In the genomic region with DNA sequence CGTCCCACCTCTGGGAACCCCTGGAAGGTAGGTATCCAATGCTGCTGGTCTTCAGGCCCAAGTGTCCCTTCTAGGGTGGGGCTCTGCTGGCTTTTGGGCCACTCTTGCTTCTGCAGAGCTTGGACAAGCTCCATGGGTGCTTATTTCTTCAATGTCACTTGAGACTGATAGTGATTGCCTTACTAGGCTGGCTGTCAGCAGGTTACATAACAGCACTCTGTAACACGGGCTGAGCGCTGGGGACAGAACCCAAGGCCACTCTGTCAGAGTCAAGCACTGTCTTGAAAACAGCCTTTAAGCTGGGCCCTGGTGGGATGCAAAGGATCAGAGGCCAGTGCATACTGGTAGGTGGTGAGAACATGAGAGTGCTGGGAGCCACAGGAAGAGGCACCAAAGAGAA, we compare ENCODE assay signal across 20 mouse cellular contexts. TPM values are rescaled to one million over a fixed set of nuclear protein-coding genes. Genes with fewer than 3 reads are reported as not detected.
A peak's percentile ranks its signal among the peaks of the same experiment; 100 is the strongest.
DNase-seq lines count a peak whose midpoint lies in the region; ATAC-seq and TF ChIP-seq lines count a peak whose summit lies in the region.
"Had no signal": no experiment of that assay in that cellular context is flagged by ENCODE, and none has a peak within 500 bp of the region (broad histone marks: within the 10 kb centered on the region; RNA-seq: fewer than 3 reads in every experiment).

No protein-coding gene starts in this region.

- ATAC-seq in forebrain, embryonic 12.5 days (ENCODE audit: low FRiP score): no peak
- ATAC-seq in lung, postnatal 0 days: no peak
- ATAC-seq: forebrain, embryonic 14.5 days; hindbrain, embryonic 16.5 days; inflammation-experienced regulatory T-cells, adult 6 months; intestine, postnatal 0 days had no signal

- DNase-seq in heart, adult 11 months: peak; percentile 96
- no peak for DNase-seq in heart, adult 8-10 months (ENCODE audit: low spot score)
- DNase-seq in adrenal gland, postnatal 10 days: peak; percentile 63
- peak; percentile 65 to 71 for DNase-seq in adrenal gland, postnatal 36 days
- no peak for DNase-seq in cerebellum, adult 18-20 months
- no peak for DNase-seq in lung, postnatal 0 days (ENCODE audit: low spot score)
- DNase-seq: cerebellum, adult 2 months; cerebellum, postnatal 10 days; gastrocnemius, postnatal 14 days; heart, postnatal 4 days; kidney, adult 9 months had no signal

- no peaks in the 10 kb centered on the region for H3K4me1 ChIP-seq in forebrain, embryonic 12.5 days
- H3K4me1 ChIP-seq in lung, postnatal 0 days (ENCODE audit: insufficient read depth, low read depth, low read length): no peaks in the 10 kb centered on the region
- H3K4me1 ChIP-seq: hindbrain, embryonic 12.5 days had no signal

- peaks cover 67% of the 10 kb centered on the region for H3K36me3 ChIP-seq in forebrain, embryonic 12.5 days (replicated peaks)
- H3K36me3 ChIP-seq in lung, postnatal 0 days (ENCODE audit: insufficient read depth, low read length): peaks cover 36% of the 10 kb centered on the region

- no peaks in the 10 kb centered on the region for H3K9me3 ChIP-seq in forebrain, embryonic 12.5 days
- no peaks in the 10 kb centered on the region for H3K9me3 ChIP-seq in lung, postnatal 0 days (ENCODE audit: low read length)
- H3K9me3 ChIP-seq: G1E had no signal

- WGBS in forebrain, embryonic 12.5 days: 97% methylated on average over 3 of the region's 3 CpGs
- 89% methylated on average over 3 of the region's 3 CpGs for WGBS in lung, postnatal 0 days

- no peak for TF ChIP-seq EP300 in lung, postnatal 0 days (IDR thresholded peaks at IDR 0.05)

- TF ChIP-seq CTCF in lung, postnatal 0 days (IDR thresholded peaks at IDR 0.05): no peak

- H3K9ac ChIP-seq in forebrain, embryonic 12.5 days: no peak overlapping the region
- H3K9ac ChIP-seq in lung, postnatal 0 days (replicated peaks; ENCODE audit: low read depth): no peak overlapping the region
- H3K9ac ChIP-seq: hindbrain, embryonic 12.5 days had no signal

- no peak overlapping the region for H3K4me2 ChIP-seq in forebrain, embryonic 12.5 days
- H3K4me2 ChIP-seq in lung, postnatal 0 days (replicated peaks; ENCODE audit: low read depth, low read length): no peak overlapping the region
- H3K4me2 ChIP-seq: hindbrain, embryonic 12.5 days had no signal

- H3K27me3 ChIP-seq in forebrain, embryonic 12.5 days: no peaks in the 10 kb centered on the region
- H3K27me3 ChIP-seq in lung, postnatal 0 days (replicated peaks; ENCODE audit: insufficient read depth, low read length): no peaks in the 10 kb centered on the region

- H3K27ac ChIP-seq in forebrain, embryonic 12.5 days: no peak overlapping the region
- no peak overlapping the region for H3K27ac ChIP-seq in lung, postnatal 0 days (ENCODE audit: low read length)
- H3K27ac ChIP-seq: embryonic facial prominence, embryonic 10.5 days; hindbrain, embryonic 12.5 days had no signal

- no peak overlapping the region for H3K4me3 ChIP-seq in forebrain, embryonic 12.5 days (replicated peaks)
- no peak overlapping the region for H3K4me3 ChIP-seq in lung, postnatal 0 days (ENCODE audit: low read depth, low read length)
- H3K4me3 ChIP-seq: embryonic facial prominence, embryonic 10.5 days; hindbrain, embryonic 12.5 days had no signal

RNA-seq across cellular contexts. Expression of gene Sytl1, which starts 2.4 kb away (rescaled TPM):
- under 1 TPM; 0.30 to 0.59 (median 0.33) TPM for total RNA-seq in heart, adult 8-10 months (2022)
- 1 to 10 TPM; 5.2 to 6.3 TPM for total RNA-seq in adrenal gland, postnatal 10 days (2021)
- total RNA-seq in adrenal gland, postnatal 36 days (2021): 1 to 10 TPM; 1.4 to 1.5 TPM
- 0.74 and 0.80 TPM in 2 replicates for polyA plus RNA-seq in forebrain, embryonic 12.5 days (2016; fragmentation: Nextera tagmentation; extraction: Ambion mirVana)
- 3.1 and 3.3 TPM in 2 replicates for polyA plus RNA-seq in lung, postnatal 0 days (2015; fragmentation: Nextera tagmentation; extraction: Ambion mirVana)

RNA-seq across cellular contexts. Expression of gene Tmem222, which starts 12.3 kb away (rescaled TPM):
- total RNA-seq in heart, adult 8-10 months (2022): 10 to 100 TPM; 29.3 to 39.8 (median 34.3) TPM
- total RNA-seq in adrenal gland, postnatal 10 days (2021): 10 to 100 TPM; 49.5 to 54.8 TPM
- 10 to 100 TPM; 64.0 to 74.4 TPM for total RNA-seq in adrenal gland, postnatal 36 days (2021)
- polyA plus RNA-seq in forebrain, embryonic 12.5 days (2016; fragmentation: Nextera tagmentation; extraction: Ambion mirVana): 70.9 and 74.3 TPM in 2 replicates
- 47.2 and 58.1 TPM in 2 replicates for polyA plus RNA-seq in lung, postnatal 0 days (2015; fragmentation: Nextera tagmentation; extraction: Ambion mirVana)

RNA-seq across cellular contexts. Expression of gene Map3k6, which starts 24.7 kb away (rescaled TPM):
- total RNA-seq in heart, adult 8-10 months (2022): 10 to 100 TPM; 14.8 to 21.8 (median 16.3) TPM
- total RNA-seq in adrenal gland, postnatal 10 days (2021): 10 to 100 TPM; 17.2 to 36.7 TPM
- total RNA-seq in adrenal gland, postnatal 36 days (2021): 10 to 100 TPM; 15.9 to 38.8 TPM
- polyA plus RNA-seq in forebrain, embryonic 12.5 days (2016; fragmentation: Nextera tagmentation; extraction: Ambion mirVana): 1.3 TPM in 2 replicates
- 7.8 and 18.7 TPM in 2 replicates for polyA plus RNA-seq in lung, postnatal 0 days (2015; fragmentation: Nextera tagmentation; extraction: Ambion mirVana)

RNA-seq across cellular contexts. Expression of gene Gpr3, which starts 53.0 kb away (rescaled TPM):
- total RNA-seq in heart, adult 8-10 months (2022): not detected
- under 1 TPM; 0.36 to 0.99 TPM for total RNA-seq in adrenal gland, postnatal 10 days (2021)
- total RNA-seq in adrenal gland, postnatal 36 days (2021): under 1 TPM; 0.63 to 0.89 TPM
- polyA plus RNA-seq in forebrain, embryonic 12.5 days (2016; fragmentation: Nextera tagmentation; extraction: Ambion mirVana): 0.14 and 0.29 TPM in 2 replicates
- not detected in 2 replicates for polyA plus RNA-seq in lung, postnatal 0 days (2015; fragmentation: Nextera tagmentation; extraction: Ambion mirVana)
- total RNA-seq: gastrocnemius, postnatal 14 days had no signal
- polyA plus RNA-seq: inflammation-experienced regulatory T-cells, adult 6 months; intestine, postnatal 0 days had no signal

RNA-seq across cellular contexts. Expression of gene Cd164l2, which starts 53.4 kb away (rescaled TPM):
- not detected for total RNA-seq in heart, adult 8-10 months (2022)
- total RNA-seq in adrenal gland, postnatal 10 days (2021): 1 to 10 TPM; 2.2 to 2.4 TPM
- 1 to 10 TPM in 1 of 2 experiments, under 1 TPM in 1; 0.79 to 1.1 TPM for total RNA-seq in adrenal gland, postnatal 36 days (2021)
- 0.47 and 0.50 TPM in 2 replicates for polyA plus RNA-seq in forebrain, embryonic 12.5 days (2016; fragmentation: Nextera tagmentation; extraction: Ambion mirVana)
- 8.7 and 10.3 TPM in 2 replicates for polyA plus RNA-seq in lung, postnatal 0 days (2015; fragmentation: Nextera tagmentation; extraction: Ambion mirVana)
- total RNA-seq: G1E; gastrocnemius, postnatal 14 days; heart, postnatal 10 days; heart, postnatal 4 days had no signal
- polyA plus RNA-seq: G1E; inflammation-experienced regulatory T-cells, adult 6 months had no signal

Comparison
In these comparisons a context has a peak if more than half of its experiments do, and no peak if none do; other contexts are left out.
1. DNase-seq: peak in heart, adult 11 months (single experiment), adrenal gland, postnatal 10 days (single experiment) and adrenal gland, postnatal 36 days (2 of 2); none in heart, adult 8-10 months (single experiment), cerebellum, adult 18-20 months (0 of 2) and lung, postnatal 0 days (single experiment).